Mouse (Mus musculus): ENCODE data around the gene Cherp. TPM values are rescaled to one million over a fixed set of nuclear protein-coding genes. Genes with fewer than 3 reads are reported as not detected.

Gene Cherp
- polyA plus RNA-seq, 1 experiment, result 16.8 TPM

- H3K27me3 ChIP-seq (ENCODE audit: control insufficient read depth), result no peaks in the 10 kb centered on the region
- H3K4me1 ChIP-seq (ENCODE audit: control insufficient read depth), result no peaks in the 10 kb centered on the region
- no peak for TF ChIP-seq TAL1 (IDR thresholded peaks at IDR 0.05; ENCODE audit: low read length)
- TF ChIP-seq GATA1 (IDR thresholded peaks at IDR 0.05; ENCODE audit: low read length), result no peak
- peaks cover 3% of the 10 kb centered on the region for H3K9me3 ChIP-seq (ENCODE audit: control insufficient read depth, low read length)
- peaks cover 72% of the 10 kb centered on the region for H3K36me3 ChIP-seq (ENCODE audit: control insufficient read depth)
- H3K4me3 ChIP-seq (replicated peaks), result no peak overlapping the region
These were observed 17.2 kb downstream of the Cherp start for GRCm38 (mm10) chr8:72457806-72458205.

DNA sequence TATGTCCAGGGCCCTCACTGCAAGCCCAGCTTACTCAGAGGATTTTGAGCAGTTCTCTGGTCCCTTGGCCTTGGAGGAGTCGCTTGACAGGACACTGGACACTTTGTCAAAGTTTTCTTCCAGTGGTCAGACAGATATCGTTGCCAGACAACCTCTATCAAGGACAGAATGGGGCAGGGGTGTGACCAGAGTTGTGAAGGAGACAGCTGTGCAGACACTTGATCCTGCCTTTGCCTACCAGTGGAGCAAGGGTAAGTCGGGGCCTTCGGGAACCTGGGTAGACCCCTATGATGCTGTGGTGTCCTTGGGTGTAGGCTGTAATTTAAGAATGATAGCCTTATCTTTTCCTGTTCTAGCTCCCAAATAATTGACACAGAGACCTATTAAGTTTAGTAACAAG, 19.7 kb downstream of the Cherp start:
- TF ChIP-seq TAL1 (IDR thresholded peaks at IDR 0.05; ENCODE audit: low read length), result no peak
- TF ChIP-seq GATA1 (IDR thresholded peaks at IDR 0.05; ENCODE audit: low read length), result no peak
- Histone ChIP-seq H3K4me1 (ENCODE audit: control insufficient read depth) (peaks cover 11% of the 10 kb centered on the region), H3K9me3 (ENCODE audit: control insufficient read depth, low read length) (peaks cover 3% of the 10 kb centered on the region), H3K4me3 (replicated peaks) (no peak overlapping the region), H3K36me3 (ENCODE audit: control insufficient read depth) (peaks cover 55% of the 10 kb centered on the region), H3K27me3 (ENCODE audit: control insufficient read depth) (no peaks in the 10 kb centered on the region)

DNA sequence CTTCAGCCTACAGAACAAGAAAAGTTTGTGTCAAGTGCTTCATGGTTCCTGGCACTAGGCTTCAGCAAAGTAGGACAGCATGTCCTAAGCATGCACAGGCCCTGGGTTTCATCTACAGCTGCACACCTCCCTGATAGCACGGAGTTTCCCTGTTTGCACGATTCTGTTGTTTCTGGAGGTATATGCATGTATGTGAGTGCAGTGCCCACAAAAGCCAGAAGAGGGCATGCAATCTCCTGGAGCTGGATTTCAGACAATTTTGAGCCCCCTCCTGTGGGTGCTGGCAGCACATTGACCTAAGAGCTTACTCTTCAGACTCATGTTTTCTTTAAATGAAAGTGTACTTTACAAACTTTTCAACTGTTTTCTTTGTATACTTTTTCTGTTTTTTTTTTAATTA, 21.1 kb downstream of the Cherp start:
- TF ChIP-seq GATA1 (IDR thresholded peaks at IDR 0.05; ENCODE audit: low read length) (no peak), TAL1 (IDR thresholded peaks at IDR 0.05; ENCODE audit: low read length) (no peak)
- Histone ChIP-seq H3K27me3 (ENCODE audit: control insufficient read depth) (no peaks in the 10 kb centered on the region), H3K4me3 (replicated peaks) (no peak overlapping the region), H3K9me3 (ENCODE audit: control insufficient read depth, low read length) (peaks cover 3% of the 10 kb centered on the region), H3K4me1 (ENCODE audit: control insufficient read depth) (peaks cover 13% of the 10 kb centered on the region), H3K36me3 (ENCODE audit: control insufficient read depth) (peaks cover 54% of the 10 kb centered on the region)

DNA sequence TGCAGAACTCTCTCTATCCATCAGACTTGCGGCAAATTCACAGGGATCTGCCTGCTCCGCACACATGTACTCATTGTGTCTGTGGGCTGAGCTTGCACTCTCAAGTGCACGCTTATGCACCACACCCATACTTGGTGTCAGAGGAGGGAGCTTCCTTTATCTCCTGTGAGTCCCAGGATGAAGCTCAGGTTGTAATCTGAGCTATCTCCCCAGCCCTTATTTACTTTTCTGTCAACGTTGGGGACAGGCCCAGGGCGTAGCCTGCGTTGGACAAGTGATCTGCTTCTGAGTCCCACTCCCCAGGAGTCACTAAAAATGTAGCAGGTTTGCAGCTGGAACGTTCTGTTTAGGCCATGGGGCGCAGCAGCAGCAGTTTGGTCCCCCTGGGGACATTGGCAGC, 23.5 kb downstream of the Cherp start:
- Histone ChIP-seq H3K4me1 (ENCODE audit: control insufficient read depth) (peaks cover 14% of the 10 kb centered on the region), H3K36me3 (ENCODE audit: control insufficient read depth) (peaks cover 46% of the 10 kb centered on the region), H3K4me3 (replicated peaks) (no peak overlapping the region), H3K27me3 (ENCODE audit: control insufficient read depth) (no peaks in the 10 kb centered on the region), H3K9me3 (ENCODE audit: control insufficient read depth, low read length) (peaks cover 3% of the 10 kb centered on the region)
- TF ChIP-seq GATA1 (IDR thresholded peaks at IDR 0.05; ENCODE audit: low read length), result no peak
- no peak for TF ChIP-seq TAL1 (IDR thresholded peaks at IDR 0.05; ENCODE audit: low read length)

GRCm38 (mm10) chr8:72445071-72445470, 30.0 kb downstream of the Cherp start:
- no peaks in the 10 kb centered on the region for H3K9me3 ChIP-seq (ENCODE audit: control insufficient read depth, low read length)
- H3K36me3 ChIP-seq (ENCODE audit: control insufficient read depth), result peaks cover 12% of the 10 kb centered on the region
- TF ChIP-seq TAL1 (IDR thresholded peaks at IDR 0.05; ENCODE audit: low read length) (no peak), GATA1 (IDR thresholded peaks at IDR 0.05; ENCODE audit: low read length) (no peak)
- no peaks in the 10 kb centered on the region for H3K27me3 ChIP-seq (ENCODE audit: control insufficient read depth)
- H3K4me3 ChIP-seq (replicated peaks), result no peak overlapping the region
- peaks cover 30% of the 10 kb centered on the region for H3K4me1 ChIP-seq (ENCODE audit: control insufficient read depth)

DNA sequence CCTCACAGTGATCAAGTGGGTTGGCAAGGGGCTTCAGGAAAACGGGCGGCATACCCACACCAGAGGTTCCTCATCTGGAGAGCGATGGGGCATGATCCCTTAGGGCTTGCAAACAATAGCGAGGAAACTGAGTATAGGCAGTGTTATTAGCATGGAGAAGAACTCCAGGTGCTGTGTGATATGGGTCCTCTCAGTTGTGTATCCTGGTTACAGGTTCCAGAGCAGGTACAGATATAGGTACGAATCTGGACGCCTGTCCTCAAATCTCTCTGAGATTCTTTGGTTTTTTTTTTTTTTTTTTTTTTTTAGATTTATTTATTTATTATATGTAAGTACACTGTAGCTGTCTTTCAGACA, 31.1 kb downstream of the Cherp start:
- Histone ChIP-seq H3K27me3 (ENCODE audit: control insufficient read depth) (no peaks in the 10 kb centered on the region), H3K36me3 (ENCODE audit: control insufficient read depth) (peaks cover 2% of the 10 kb centered on the region), H3K4me3 (replicated peaks) (peak overlapping the region; percentile 60), H3K9me3 (ENCODE audit: control insufficient read depth, low read length) (no peaks in the 10 kb centered on the region), H3K4me1 (ENCODE audit: control insufficient read depth) (peaks cover 28% of the 10 kb centered on the region)
- TF ChIP-seq GATA1 (IDR thresholded peaks at IDR 0.05; ENCODE audit: low read length) (no peak), TAL1 (IDR thresholded peaks at IDR 0.05; ENCODE audit: low read length) (no peak)

DNA sequence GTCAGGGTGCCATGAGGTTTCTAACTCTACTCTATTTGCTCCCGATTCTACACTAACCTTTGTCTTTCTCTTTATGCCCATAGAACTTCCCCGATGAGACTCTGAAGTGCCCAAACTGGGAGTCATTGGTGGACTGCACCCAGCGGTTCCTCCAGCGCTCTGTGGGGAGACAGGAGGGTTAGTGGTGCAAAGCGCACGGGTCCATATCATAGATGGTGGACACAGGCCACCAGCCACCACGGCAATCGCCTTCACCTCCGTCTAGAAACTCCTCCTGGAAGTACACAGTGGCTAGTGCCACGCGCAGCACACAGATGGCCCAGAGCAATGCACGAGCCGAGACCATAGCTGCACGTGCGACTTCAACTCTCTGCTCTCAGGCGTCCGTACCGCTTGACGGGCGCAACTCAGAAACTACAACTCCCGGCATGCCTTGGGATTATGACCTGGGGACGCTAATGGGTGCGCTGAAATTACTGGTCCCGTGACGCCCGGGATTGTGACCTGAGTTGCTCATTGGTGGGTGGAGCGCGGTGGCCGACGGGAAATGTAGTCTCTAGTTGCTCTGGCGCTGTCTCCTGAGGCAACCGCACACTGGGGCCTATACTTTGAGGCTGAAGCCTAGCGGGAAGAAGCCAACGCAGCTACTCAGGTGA, 31.6 kb downstream of the Cherp start, which contains the start of the genes Calr3 and 1700030K09Rik:
Gene Calr3, minus strand, starts transcription at position 533 of the 656 bp plus-strand sequence.
Gene 1700030K09Rik, plus strand, starts transcription at position 543 of the 656 bp plus-strand sequence.
- TF ChIP-seq TAL1 (IDR thresholded peaks at IDR 0.05; ENCODE audit: low read length), result no peak
- TF ChIP-seq GATA1 (IDR thresholded peaks at IDR 0.05; ENCODE audit: low read length), result no peak
- H3K4me3 ChIP-seq (replicated peaks), result peak within 1 kb of the TSS; percentile 60

GRCm38 (mm10) chr8:72438248-72439015, 36.6 kb downstream of the Cherp start:
- H3K4me1 ChIP-seq (ENCODE audit: control insufficient read depth), result peaks cover 9% of the 10 kb centered on the region
- H3K36me3 ChIP-seq (ENCODE audit: control insufficient read depth), result no peaks in the 10 kb centered on the region
- no peaks in the 10 kb centered on the region for H3K27me3 ChIP-seq (ENCODE audit: control insufficient read depth)
- H3K9me3 ChIP-seq (ENCODE audit: control insufficient read depth, low read length), result no peaks in the 10 kb centered on the region
- TF ChIP-seq TAL1 (IDR thresholded peaks at IDR 0.05; ENCODE audit: low read length) (no peak), GATA1 (IDR thresholded peaks at IDR 0.05; ENCODE audit: low read length) (no peak)
- no peak overlapping the region for H3K4me3 ChIP-seq (replicated peaks)

More for the DNA sequence above, 31.6 kb downstream of the Cherp start, which contains the start of the genes Calr3 and 1700030K09Rik:
- H3K9me3 ChIP-seq (ENCODE audit: control insufficient read depth, low read length), result no peaks in the 10 kb centered on the region
- H3K36me3 ChIP-seq (ENCODE audit: control insufficient read depth), result peaks cover 2% of the 10 kb centered on the region
- no peaks in the 10 kb centered on the region for H3K27me3 ChIP-seq (ENCODE audit: control insufficient read depth)
- peaks cover 26% of the 10 kb centered on the region for H3K4me1 ChIP-seq (ENCODE audit: control insufficient read depth)

GRCm38 (mm10) chr8:72434952-72435351, 40.1 kb downstream of the Cherp start:
- Histone ChIP-seq H3K9me3 (ENCODE audit: control insufficient read depth, low read length) (no peaks in the 10 kb centered on the region), H3K36me3 (ENCODE audit: control insufficient read depth) (no peaks in the 10 kb centered on the region), H3K27me3 (ENCODE audit: control insufficient read depth) (no peaks in the 10 kb centered on the region), H3K4me3 (replicated peaks) (no peak overlapping the region), H3K4me1 (ENCODE audit: control insufficient read depth) (no peaks in the 10 kb centered on the region; the same call in none of the 2 replicates)
- no peak for TF ChIP-seq GATA1 (IDR thresholded peaks at IDR 0.05; ENCODE audit: low read length)
- TF ChIP-seq TAL1 (IDR thresholded peaks at IDR 0.05; ENCODE audit: low read length), result no peak

Data from erythroblast, embryonic 14.5 days (primary cell).